Mouse (Mus musculus): ENCODE results near the gene Afg3l1.
"Not testable (repeated sequence)": the region's sequence is repeated elsewhere in the genome, so short reads cannot be mapped to it uniquely, and the experiment has no call there.

Gene Afg3l1

GRCm38 (mm10) chr8:123454559-123454958, 23.1 kb upstream of the Afg3l1 start:
- no peak for ATAC-seq (ENCODE audit: insufficient number of reproducible peaks, low FRiP score, low TSS enrichment)

- ATAC-seq (ENCODE audit: insufficient number of reproducible peaks, low FRiP score, low TSS enrichment) = no peak
Observed at GRCm38 (mm10) chr8:123463651-123464050, 14.1 kb upstream of the Afg3l1 start.

- ATAC-seq (ENCODE audit: insufficient number of reproducible peaks, low FRiP score, low TSS enrichment) = no peak
Observed at GRCm38 (mm10) chr8:123467476-123467875, 10.2 kb upstream of the Afg3l1 start.

- ATAC-seq (ENCODE audit: insufficient number of reproducible peaks, low FRiP score, low TSS enrichment) = not testable (repeated sequence)
Observed at GRCm38 (mm10) chr8:123472991-123473390, 4.7 kb upstream of the Afg3l1 start.

GRCm38 (mm10) chr8:123474549-123474948, 3.2 kb upstream of the Afg3l1 start:
- not testable (repeated sequence) for ATAC-seq (ENCODE audit: insufficient number of reproducible peaks, low FRiP score, low TSS enrichment)

GRCm38 (mm10) chr8:123476911-123477736, 579 bp upstream of the Afg3l1 start:
- ATAC-seq (ENCODE audit: insufficient number of reproducible peaks, low FRiP score, low TSS enrichment) = 0 out of 2 replicates have a peak, but pooled peaks have one; percentile 23

GRCm38 (mm10) chr8:123478456-123479218, 934 bp downstream of the Afg3l1 start:
- ATAC-seq (ENCODE audit: insufficient number of reproducible peaks, low FRiP score, low TSS enrichment) = peak; percentile 3; the same call in 1 of the 2 replicates

GRCm38 (mm10) chr8:123482627-123483026, 4.9 kb downstream of the Afg3l1 start:
- ATAC-seq (ENCODE audit: insufficient number of reproducible peaks, low FRiP score, low TSS enrichment) = no peak

- no peak for ATAC-seq (ENCODE audit: insufficient number of reproducible peaks, low FRiP score, low TSS enrichment)
Observed at GRCm38 (mm10) chr8:123491280-123492075, 13.8 kb downstream of the Afg3l1 start.

GRCm38 (mm10) chr8:123492898-123493297, 15.2 kb downstream of the Afg3l1 start:
- no peak for ATAC-seq (ENCODE audit: insufficient number of reproducible peaks, low FRiP score, low TSS enrichment)

GRCm38 (mm10) chr8:123497699-123498098, 20.0 kb downstream of the Afg3l1 start:
- ATAC-seq (ENCODE audit: insufficient number of reproducible peaks, low FRiP score, low TSS enrichment) = no peak

GRCm38 (mm10) chr8:123498963-123499362, 21.3 kb downstream of the Afg3l1 start:
- peak; percentile 49; the same call in 1 of the 2 replicates for ATAC-seq (ENCODE audit: insufficient number of reproducible peaks, low FRiP score, low TSS enrichment)

- no peak for ATAC-seq (ENCODE audit: insufficient number of reproducible peaks, low FRiP score, low TSS enrichment)
Observed at GRCm38 (mm10) chr8:123499556-123499955, 21.9 kb downstream of the Afg3l1 start.

- no peak for ATAC-seq (ENCODE audit: insufficient number of reproducible peaks, low FRiP score, low TSS enrichment)
Observed at GRCm38 (mm10) chr8:123502192-123502591, 24.5 kb downstream of the Afg3l1 start.

GRCm38 (mm10) chr8:123503801-123504467, 26.2 kb downstream of the Afg3l1 start:
- ATAC-seq (ENCODE audit: insufficient number of reproducible peaks, low FRiP score, low TSS enrichment) = no peak

- ATAC-seq (ENCODE audit: insufficient number of reproducible peaks, low FRiP score, low TSS enrichment) = no peak
Observed at GRCm38 (mm10) chr8:123504591-123505195, 27.0 kb downstream of the Afg3l1 start.

- ATAC-seq (ENCODE audit: insufficient number of reproducible peaks, low FRiP score, low TSS enrichment) = no peak
Observed at GRCm38 (mm10) chr8:123505267-123505666, 27.6 kb downstream of the Afg3l1 start.

- no peak for ATAC-seq (ENCODE audit: insufficient number of reproducible peaks, low FRiP score, low TSS enrichment)
Observed at GRCm38 (mm10) chr8:123505695-123506094, 28.0 kb downstream of the Afg3l1 start.

GRCm38 (mm10) chr8:123507153-123507552, 29.4 kb downstream of the Afg3l1 start:
- ATAC-seq (ENCODE audit: insufficient number of reproducible peaks, low FRiP score, low TSS enrichment) = no peak

- no peak for ATAC-seq (ENCODE audit: insufficient number of reproducible peaks, low FRiP score, low TSS enrichment)
Observed at GRCm38 (mm10) chr8:123510819-123511218, 33.1 kb downstream of the Afg3l1 start.

Measured in cerebellum, adult (tissue).